Mouse (Mus musculus) liver, adult 2 months (tissue): Measurements from ENCODE around the gene Psmc3ip. TPM values are rescaled to one million over a fixed set of nuclear protein-coding genes. Genes with fewer than 3 reads are reported as not detected.

Experiments used
- DNase-seq: peaks from one replicate; pipeline ENCODE4 v3.0.0-alpha.2; 2011; ENCODE audit warnings: low read depth, low spot score; ENCODE audit errors: extremely low read depth
- H3K27ac ChIP-seq: fragments of 200-500 bp; replicated peaks from 2 replicates; pipeline ENCODE4 v1.5.1; 2012; ENCODE audit warnings: low read depth, mild to moderate bottlenecking, control low read depth, inconsistent platforms, low read length; ENCODE audit not compliant: insufficient read depth
- H3K27me3 ChIP-seq: fragments of 200-500 bp; 2 replicates; pipeline ENCODE4 v1.6.1; 2012; ENCODE audit warnings: mild to moderate bottlenecking, moderate library complexity, low read length, inconsistent platforms; ENCODE audit not compliant: control insufficient read depth, insufficient read depth
- H3K36me3 ChIP-seq: fragments of 200-500 bp; 2 replicates; pipeline ENCODE4 v1.6.1; 2012; ENCODE audit warnings: low read length, inconsistent platforms; ENCODE audit not compliant: control insufficient read depth, insufficient read depth
- H3K4me1 ChIP-seq: fragments of 200-500 bp; 2 replicates; pipeline ENCODE4 v1.6.1; 2011; ENCODE audit warnings: low read length; ENCODE audit not compliant: control insufficient read depth, insufficient read depth
- H3K4me3 ChIP-seq: fragments of 200-500 bp; 2 replicates; pipeline ENCODE4 v1.5.1; 2011; ENCODE audit warnings: low read depth, mild to moderate bottlenecking, control low read depth, low read length, moderate library complexity; ENCODE audit not compliant: insufficient read depth
- H3K79me2 ChIP-seq: fragments of 200-500 bp; 2 replicates; pipeline ENCODE4 v1.6.1; 2012; ENCODE audit warnings: inconsistent platforms, mild to moderate bottlenecking, low read length, moderate library complexity; ENCODE audit not compliant: control insufficient read depth, insufficient read depth
- H3K9ac ChIP-seq: fragments of 200-500 bp; 2 replicates; pipeline ENCODE4 v1.6.1; 2012; ENCODE audit warnings: low read depth, mild to moderate bottlenecking, control low read depth, inconsistent platforms, low read length
- CTCF ChIP-seq: fragments of 200-500 bp; IDR thresholded peaks from 2 replicates; pipeline ENCODE4 v1.5.1; 2011; ENCODE audit warnings: low read depth, low read length, control low read depth
- POLR2A ChIP-seq: fragments of 200-500 bp; IDR thresholded peaks from 2 replicates; pipeline ENCODE4 v1.6.1; 2011; ENCODE audit warnings: low read length, control low read depth; ENCODE audit not compliant: insufficient read depth; ENCODE audit errors: extremely low read depth
- WGBS: fragments of 180-500 bp; shearing (Covaris S2); methylation state at CpG from one replicate; pipeline ENCODE4 v1.1.7; 2018; 5-methylcytosine and 5-hydroxymethylcytosine counted together
- polyA plus RNA-seq: library from polyadenylated mRNA; depleted of rRNA; stranded (reverse); fragments of >200 nt; gene quantifications from 2 replicates; pipeline ENCODE4 v1.2.3, GENCODE M21; 2012
- total RNA-seq: library from RNA; depleted of rRNA; stranded (reverse); fragments of >200 nt; gene quantifications from 2 replicates; pipeline ENCODE4 v1.2.3, GENCODE M21; 2014

Psmc3ip gene
- total and polyA plus RNA-seq, 2 experiments, result 0.39 to 0.55 TPM

- no peaks in the 10 kb centered on the region for H3K27me3 ChIP-seq
- H3K79me2 ChIP-seq, result peaks cover 43% of the 10 kb centered on the region; the same call in 1 of the 2 replicates
- peaks cover 5% of the 10 kb centered on the region; the same call in 1 of the 2 replicates for H3K36me3 ChIP-seq
- no peak overlapping the region for H3K4me3 ChIP-seq
- peaks cover 13% of the 10 kb centered on the region for H3K4me1 ChIP-seq
- WGBS, result 87% methylated on average over 4 of the region's 4 CpGs
- TF ChIP-seq POLR2A (no peak), CTCF (no peak)
- no peak overlapping the region for H3K27ac ChIP-seq
- DNase-seq, result no peak
- H3K9ac ChIP-seq, result no peak overlapping the region
Observed at GRCm38 (mm10) chr11:101111178-101111577, 15.9 kb upstream of the Psmc3ip start.

GRCm38 (mm10) chr11:101110708-101111107 lies 15.5 kb upstream of the Psmc3ip start:
- Histone ChIP-seq H3K27ac (peak overlapping the region; percentile 20), H3K9ac (peak overlapping the region; percentile 30; the same call in 1 of the 2 replicates), H3K4me3 (no peak overlapping the region), H3K36me3 (peaks cover 7% of the 10 kb centered on the region; the same call in 1 of the 2 replicates), H3K27me3 (no peaks in the 10 kb centered on the region), H3K79me2 (peaks cover 40% of the 10 kb centered on the region; the same call in 1 of the 2 replicates), H3K4me1 (peaks cover 12% of the 10 kb centered on the region)
- WGBS, result 24% methylated on average over 5 of the region's 5 CpGs
- TF ChIP-seq POLR2A (no peak), CTCF (no peak)
- DNase-seq, result peak; percentile 74

GRCm38 (mm10) chr11:101109351-101109750 lies 14.1 kb upstream of the Psmc3ip start:
- no peaks in the 10 kb centered on the region for H3K27me3 ChIP-seq
- WGBS, result 21% methylated on average over 4 of the region's 4 CpGs
- H3K4me3 ChIP-seq, result no peak overlapping the region
- H3K79me2 ChIP-seq, result peaks cover 31% of the 10 kb centered on the region; the same call in 1 of the 2 replicates
- no peak overlapping the region for H3K9ac ChIP-seq
- peaks cover 18% of the 10 kb centered on the region for H3K36me3 ChIP-seq
- TF ChIP-seq CTCF, result no peak
- TF ChIP-seq POLR2A, result no peak
- no peak overlapping the region for H3K27ac ChIP-seq
- peaks cover 11% of the 10 kb centered on the region for H3K4me1 ChIP-seq
- DNase-seq, result peak; percentile 55

GRCm38 (mm10) chr11:101103011-101103410 lies 7.8 kb upstream of the Psmc3ip start:
- no peak for DNase-seq
- TF ChIP-seq CTCF, result no peak
- Histone ChIP-seq H3K4me1 (no peaks in the 10 kb centered on the region), H3K36me3 (peaks cover 65% of the 10 kb centered on the region), H3K79me2 (peaks cover 6% of the 10 kb centered on the region; the same call in 1 of the 2 replicates), H3K27me3 (no peaks in the 10 kb centered on the region), H3K4me3 (no peak overlapping the region), H3K27ac (no peak overlapping the region), H3K9ac (no peak overlapping the region)
- WGBS, result 87% methylated on average over 5 of the region's 5 CpGs

- Histone ChIP-seq H3K9ac (no peak overlapping the region), H3K27ac (no peak overlapping the region), H3K79me2 (no peaks in the 10 kb centered on the region), H3K36me3 (peaks cover 52% of the 10 kb centered on the region), H3K4me1 (no peaks in the 10 kb centered on the region), H3K4me3 (no peak overlapping the region), H3K27me3 (no peaks in the 10 kb centered on the region)
- DNase-seq, result no peak
- WGBS, result 93% methylated on average over 8 of the region's 8 CpGs
- TF ChIP-seq POLR2A, result no peak
- no peak for TF ChIP-seq CTCF
Observed at GRCm38 (mm10) chr11:101098231-101098630, 3.0 kb upstream of the Psmc3ip start.

DNA sequence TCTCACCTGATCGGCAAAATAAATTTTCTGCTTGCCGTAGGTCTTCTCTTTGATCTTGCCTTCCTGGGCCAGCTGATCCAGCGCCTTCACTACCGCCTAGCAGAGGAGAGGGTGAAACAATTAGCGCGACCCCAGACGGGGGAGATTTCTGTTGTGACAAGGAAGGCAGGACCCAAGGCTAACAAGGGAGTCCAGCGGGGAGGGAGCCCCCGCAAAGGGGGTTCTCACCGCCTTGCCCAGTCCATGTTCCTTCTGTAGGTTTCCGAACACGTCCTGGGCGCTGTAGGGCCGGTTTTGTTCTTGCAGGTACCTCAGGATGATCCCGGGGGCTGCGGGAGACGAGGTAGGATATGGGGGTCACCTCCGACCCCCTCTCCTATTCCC lies 314 bp downstream of the Psmc3ip start:
- TF ChIP-seq POLR2A (no peak), CTCF (no peak)
- H3K79me2 ChIP-seq, result no peaks in the 10 kb centered on the region
- peaks cover 48% of the 10 kb centered on the region for H3K36me3 ChIP-seq
- no peaks in the 10 kb centered on the region for H3K27me3 ChIP-seq
- DNase-seq, result no peak
- no peak overlapping the region for H3K27ac ChIP-seq
- peak overlapping the region; percentile 36; the same call in 1 of the 2 replicates for H3K9ac ChIP-seq
- H3K4me3 ChIP-seq, result peak overlapping the region; percentile 43; the same call in 1 of the 2 replicates
- WGBS, result 4% methylated on average over 18 of the region's 18 CpGs
- no peaks in the 10 kb centered on the region for H3K4me1 ChIP-seq
